Mouse (Mus musculus): ENCODE measurements around the gene Spaca4.

GRCm38 (mm10) chr7:45704046-45704559 lies 21.5 kb downstream of the Spaca4 start:
- TF ChIP-seq POLR2A (IDR thresholded peaks at IDR 0.05; ENCODE audit: borderline replicate concordance, extremely low read depth, insufficient read depth, insufficient read length, poor library complexity, severe bottlenecking) (0 out of 2 replicates have a peak, but pooled peaks have one; percentile 5), CTCF (IDR thresholded peaks at IDR 0.05; ENCODE audit: borderline replicate concordance, extremely low read depth, insufficient read depth, insufficient read length) (no peak)
